Mouse (Mus musculus) thymus, postnatal 0 days (tissue): ENCODE data around the gene Myl10. TPM values are rescaled to one million over a fixed set of nuclear protein-coding genes. Genes with fewer than 3 reads are reported as not detected.
"Not testable (repeated sequence)": the region's sequence is repeated elsewhere in the genome, so short reads cannot be mapped to it uniquely, and the experiment has no call there.

ENCODE experiments used
- DNase-seq: peaks from one replicate; pipeline ENCODE4 v3.0.0-alpha.2; 2015; ENCODE audit warnings: low spot score
- polyA plus RNA-seq: library from polyadenylated mRNA; unstranded; fragments of >200 nt; fragmentation: Nextera tagmentation; extraction: Ambion mirVana; gene quantifications from 2 replicates; pipeline ENCODE4 v1.2.1, GENCODE M21; 2015

The Myl10 gene
- polyA plus RNA-seq, 1 experiment from 2014 or later = 21.7 TPM

DNA sequence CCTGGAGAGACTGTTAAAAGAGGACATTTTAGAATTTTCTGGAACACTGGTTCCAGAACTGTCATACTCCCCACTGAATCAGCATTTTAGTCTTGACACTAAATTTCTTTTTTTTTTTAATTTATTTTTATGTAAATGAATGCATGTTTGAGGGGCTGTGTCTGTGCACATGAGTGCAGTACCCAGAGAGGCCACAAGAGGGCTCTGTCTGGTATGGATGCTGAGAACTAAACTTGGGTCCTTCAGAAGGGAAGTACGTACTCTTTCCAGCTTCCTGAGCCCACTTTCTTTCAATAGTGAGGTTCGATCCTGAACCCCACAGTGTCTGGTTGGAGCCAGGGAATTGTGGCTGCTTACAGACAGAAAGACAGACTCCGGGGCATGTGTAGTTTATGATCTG is 12.6 kb downstream of the Myl10 start:
- peak; percentile 46 for DNase-seq

DNA sequence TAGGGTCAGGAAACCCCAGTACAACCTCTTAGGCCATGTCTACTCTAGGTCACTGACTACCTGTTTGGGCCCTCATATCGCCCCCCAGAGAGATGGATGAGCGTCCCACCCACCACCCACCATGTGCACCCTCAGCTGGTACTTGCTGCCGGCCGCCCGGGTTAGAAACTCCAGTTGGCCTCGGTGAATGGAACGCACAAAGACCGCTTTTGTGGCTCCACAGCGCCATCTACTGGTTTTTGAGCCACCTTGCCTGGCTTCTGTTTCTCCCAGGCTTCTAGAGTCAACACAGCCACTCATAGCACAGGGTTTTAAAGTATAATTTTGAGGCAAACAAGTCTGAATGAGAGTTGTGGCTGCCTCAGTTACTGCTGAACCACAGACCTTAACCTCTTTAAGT is 13.9 kb downstream of the Myl10 start:
- peak; percentile 89 for DNase-seq

GRCm38 (mm10) chr5:136708116-136708515 is 15.2 kb downstream of the Myl10 start:
- DNase-seq = peak; percentile 33

DNA sequence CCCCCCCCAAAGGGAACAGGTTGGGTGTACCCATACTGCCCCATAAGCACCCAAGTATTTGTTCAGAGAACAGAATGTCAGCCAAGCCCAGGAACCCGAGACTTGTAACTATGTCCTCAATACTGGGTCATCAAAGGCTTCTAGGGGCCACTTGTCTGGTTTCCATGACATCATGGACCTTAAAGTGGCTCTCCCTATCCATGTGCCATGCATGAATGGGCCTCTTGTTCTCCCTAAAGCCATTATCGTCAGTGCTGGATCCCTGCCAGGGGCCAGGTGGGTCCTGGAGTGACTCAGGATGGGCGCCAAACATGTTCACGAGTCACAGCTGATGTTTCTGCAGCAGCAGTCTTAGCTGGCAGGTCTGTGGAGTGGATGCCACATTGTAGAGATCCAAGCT is 17.8 kb downstream of the Myl10 start:
- no peak for DNase-seq

- DNase-seq = no peak
Observed at GRCm38 (mm10) chr5:136714232-136714875, 21.4 kb downstream of the Myl10 start.

DNA sequence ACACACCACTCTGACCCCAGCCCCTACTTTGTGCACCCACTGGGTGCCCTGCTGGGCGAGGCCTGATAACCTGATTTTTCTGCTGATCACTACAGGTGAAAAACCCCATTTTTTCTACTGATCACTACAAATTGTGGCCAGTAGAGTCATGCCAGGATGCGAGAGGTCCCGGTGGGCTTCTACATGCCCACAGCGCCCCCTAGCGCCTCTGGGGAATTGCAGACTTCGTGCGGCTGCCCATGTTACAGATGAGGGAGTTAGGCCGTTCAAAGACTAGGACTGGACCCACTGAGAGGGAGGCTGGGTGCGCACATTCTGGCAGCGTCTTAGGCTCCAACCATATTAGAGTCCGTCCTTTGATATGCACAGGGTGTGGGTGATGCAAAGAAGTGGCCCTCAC is 21.9 kb downstream of the Myl10 start:
- peak; percentile 81 for DNase-seq

DNA sequence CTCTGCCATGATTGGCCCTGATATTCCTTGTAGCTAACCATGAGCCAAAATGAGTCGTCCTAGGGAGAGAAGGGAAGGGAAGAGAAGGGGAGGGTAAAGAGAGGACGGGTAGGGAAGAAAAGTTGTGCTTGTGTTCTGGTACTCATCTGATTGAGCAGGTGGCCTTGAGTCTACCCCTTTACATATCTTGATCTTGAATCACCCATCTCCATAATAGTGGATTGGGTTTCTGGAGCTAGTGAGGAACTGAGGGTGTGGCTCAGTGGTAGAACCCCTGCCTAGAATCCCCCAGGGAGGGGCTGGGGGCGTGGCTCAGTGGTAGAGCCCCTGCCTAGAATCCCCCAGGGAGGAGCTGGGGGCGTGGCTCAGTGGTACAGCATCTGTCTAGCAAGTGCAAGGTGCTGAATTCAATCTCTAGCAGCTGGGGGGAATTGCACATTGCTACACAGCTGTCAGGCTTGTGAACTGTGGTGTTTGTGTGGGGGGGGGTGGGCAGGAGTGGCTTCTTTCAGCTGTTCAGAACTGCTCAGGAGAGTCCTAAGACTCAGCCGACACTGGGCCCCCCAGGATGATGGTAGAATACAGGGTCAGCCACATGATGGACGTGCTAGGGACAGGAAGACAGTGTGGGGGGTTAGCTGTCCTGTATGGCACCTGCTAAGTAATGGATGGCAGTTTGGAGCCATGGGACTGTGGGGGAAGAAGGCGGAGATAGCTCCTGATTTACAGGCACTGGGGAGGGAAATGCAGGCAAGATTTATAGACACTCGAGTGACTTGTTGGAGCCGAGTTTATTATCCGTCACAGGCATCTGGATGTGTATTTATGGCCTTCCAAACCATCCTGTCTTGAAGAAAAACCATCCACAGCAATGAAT is 24.0 kb downstream of the Myl10 start:
- DNase-seq = no peak

- no peak for DNase-seq
Observed at GRCm38 (mm10) chr5:136717573-136717854, 24.6 kb downstream of the Myl10 start.

- no peak for DNase-seq
Observed at GRCm38 (mm10) chr5:136718656-136719055, 25.7 kb downstream of the Myl10 start.

- DNase-seq = no peak
Observed at GRCm38 (mm10) chr5:136721596-136721995, 28.6 kb downstream of the Myl10 start.

GRCm38 (mm10) chr5:136726271-136726670 is 33.3 kb downstream of the Myl10 start:
- DNase-seq = not testable (repeated sequence)

GRCm38 (mm10) chr5:136738918-136739317 is 46.0 kb downstream of the Myl10 start:
- DNase-seq = no peak

GRCm38 (mm10) chr5:136746596-136746995 is 53.6 kb downstream of the Myl10 start:
- DNase-seq = no peak

Other genes with a start within 250 kb of the Myl10 start
- 113 and 126 TPM in 2 replicates for gene Cux1, start 125.7 kb upstream of the Myl10 start, polyA plus RNA-seq
- 0.95 and 1.1 TPM in 2 replicates for gene Col26a1, start 190.1 kb downstream of the Myl10 start, polyA plus RNA-seq
- gene Ift22, start 215.0 kb downstream of the Myl10 start, polyA plus RNA-seq = 36.7 and 40.5 TPM in 2 replicates